Mouse (Mus musculus): ENCODE measurements around the gene Sec24c.

Sec24c gene

DNA sequence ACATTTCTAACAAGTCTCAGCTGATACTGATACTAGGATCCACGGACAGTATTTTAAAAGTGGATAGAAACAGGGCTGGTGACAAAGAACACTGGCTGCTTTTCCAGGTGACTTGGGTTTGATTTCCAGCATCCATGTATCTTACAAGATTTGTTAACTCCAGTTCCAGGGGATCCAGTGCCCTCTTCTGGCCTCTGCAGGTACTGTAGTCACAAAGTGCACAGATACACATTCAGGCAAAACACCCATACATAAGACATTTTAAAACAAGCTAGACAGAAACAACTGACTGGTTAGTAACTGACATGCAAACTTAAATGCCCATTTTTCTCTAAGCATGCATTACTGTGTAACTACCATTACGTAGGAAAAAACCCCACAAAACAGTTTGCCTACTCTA, 1.1 kb upstream of the Sec24c start:
- DNase-seq (ENCODE audit: low read depth, low spot score) = peak; percentile 67

GRCm38 (mm10) chr14:20673735-20674063, 409 bp upstream of the Sec24c start:
- DNase-seq (ENCODE audit: low read depth, low spot score) = no peak
- Histone ChIP-seq H3K36me3 (ENCODE audit: control insufficient read depth, insufficient read depth, low read length, poor library complexity, severe bottlenecking) (no peaks in the 10 kb centered on the region; the same call in 1 of the 2 replicates), H3K27me3 (ENCODE audit: control insufficient read depth, insufficient read depth, low read length, poor library complexity, severe bottlenecking) (no peaks in the 10 kb centered on the region)

More for the DNA sequence above, 1.1 kb upstream of the Sec24c start:
- no peaks in the 10 kb centered on the region for H3K27me3 ChIP-seq (ENCODE audit: control insufficient read depth, insufficient read depth, low read length, poor library complexity, severe bottlenecking)
- no peaks in the 10 kb centered on the region; the same call in 1 of the 2 replicates for H3K36me3 ChIP-seq (ENCODE audit: control insufficient read depth, insufficient read depth, low read length, poor library complexity, severe bottlenecking)

DNA sequence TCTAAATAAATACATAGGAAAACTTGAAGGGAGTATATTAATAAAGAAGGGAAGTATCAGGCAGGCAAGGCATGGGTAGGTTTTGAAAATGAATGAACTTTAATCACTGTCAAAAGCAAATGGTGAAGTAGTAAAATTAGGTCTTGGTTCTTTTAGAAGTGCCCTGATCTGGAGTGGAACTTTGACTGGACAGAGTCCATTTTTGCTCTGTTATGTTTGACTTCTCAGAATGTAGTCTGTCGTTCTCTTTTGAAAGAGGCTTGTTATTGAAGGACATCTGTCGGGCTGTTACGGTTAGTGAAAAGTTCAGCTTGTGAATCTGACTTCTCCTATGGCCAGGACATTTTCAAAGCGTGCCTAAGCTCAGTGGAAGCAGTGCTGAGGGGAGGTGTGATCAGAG, 3.8 kb downstream of the Sec24c start:
- H3K27me3 ChIP-seq (ENCODE audit: control insufficient read depth, insufficient read depth, low read length, poor library complexity, severe bottlenecking) = no peaks in the 10 kb centered on the region
- DNase-seq (ENCODE audit: low read depth, low spot score) = no peak
- peaks cover 16% of the 10 kb centered on the region for H3K36me3 ChIP-seq (ENCODE audit: control insufficient read depth, insufficient read depth, low read length, poor library complexity, severe bottlenecking)

- Histone ChIP-seq H3K36me3 (ENCODE audit: control insufficient read depth, insufficient read depth, low read length, poor library complexity, severe bottlenecking) (peaks cover 29% of the 10 kb centered on the region), H3K27me3 (ENCODE audit: control insufficient read depth, insufficient read depth, low read length, poor library complexity, severe bottlenecking) (no peaks in the 10 kb centered on the region)
- DNase-seq (ENCODE audit: low read depth, low spot score) = no peak
Measured at GRCm38 (mm10) chr14:20681742-20682141, 7.6 kb downstream of the Sec24c start.

GRCm38 (mm10) chr14:20682498-20682897, 8.4 kb downstream of the Sec24c start:
- DNase-seq (ENCODE audit: low read depth, low spot score) = peak; percentile 72
- H3K36me3 ChIP-seq (ENCODE audit: control insufficient read depth, insufficient read depth, low read length, poor library complexity, severe bottlenecking) = peaks cover 34% of the 10 kb centered on the region
- no peaks in the 10 kb centered on the region for H3K27me3 ChIP-seq (ENCODE audit: control insufficient read depth, insufficient read depth, low read length, poor library complexity, severe bottlenecking)

DNA sequence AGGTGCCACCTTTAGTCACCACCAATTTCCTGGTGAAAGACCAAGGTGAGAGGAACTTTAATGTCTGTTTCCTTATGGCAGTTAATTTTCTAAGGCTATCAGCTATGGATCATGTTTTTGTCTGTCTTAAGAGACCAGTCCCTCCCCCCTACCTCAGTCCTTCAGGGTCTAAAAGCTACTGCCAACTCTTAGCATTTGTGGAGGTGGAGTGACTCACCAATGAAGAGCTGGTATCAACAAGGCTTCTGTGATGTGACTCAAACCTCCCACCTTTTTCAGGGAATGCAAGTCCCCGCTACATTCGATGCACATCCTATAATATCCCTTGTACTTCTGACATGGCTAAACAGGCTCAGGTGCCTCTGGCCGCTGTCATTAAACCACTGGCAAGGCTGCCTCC, 12.5 kb downstream of the Sec24c start:
- no peak for DNase-seq (ENCODE audit: low read depth, low spot score)
- Histone ChIP-seq H3K27me3 (ENCODE audit: control insufficient read depth, insufficient read depth, low read length, poor library complexity, severe bottlenecking) (no peaks in the 10 kb centered on the region), H3K36me3 (ENCODE audit: control insufficient read depth, insufficient read depth, low read length, poor library complexity, severe bottlenecking) (peaks cover 32% of the 10 kb centered on the region)

GRCm38 (mm10) chr14:20689009-20689408, 14.9 kb downstream of the Sec24c start:
- DNase-seq (ENCODE audit: low read depth, low spot score) = peak; percentile 24
- H3K27me3 ChIP-seq (ENCODE audit: control insufficient read depth, insufficient read depth, low read length, poor library complexity, severe bottlenecking) = no peaks in the 10 kb centered on the region

DNA sequence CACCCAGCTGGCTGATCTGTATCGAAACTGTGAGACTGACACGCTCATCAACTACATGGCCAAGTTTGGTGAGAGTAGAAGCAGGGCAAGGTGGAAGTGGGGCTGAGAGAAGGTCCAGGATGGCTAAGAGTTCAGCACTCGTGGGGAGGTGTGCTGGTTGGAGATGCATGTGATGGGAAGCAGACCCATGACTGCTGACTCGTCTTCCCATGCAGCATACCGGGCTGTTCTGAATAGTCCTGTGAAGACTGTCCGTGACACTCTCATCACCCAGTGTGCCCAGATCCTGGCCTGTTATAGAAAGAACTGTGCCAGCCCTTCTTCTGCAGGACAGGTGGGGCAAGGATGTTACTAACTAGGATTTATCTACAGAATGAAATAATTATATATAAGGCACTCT, 17.7 kb downstream of the Sec24c start:
- H3K27me3 ChIP-seq (ENCODE audit: control insufficient read depth, insufficient read depth, low read length, poor library complexity, severe bottlenecking) = no peaks in the 10 kb centered on the region
- H3K36me3 ChIP-seq (ENCODE audit: control insufficient read depth, insufficient read depth, low read length, poor library complexity, severe bottlenecking) = peaks cover 21% of the 10 kb centered on the region
- no peak for DNase-seq (ENCODE audit: low read depth, low spot score)

More at GRCm38 (mm10) chr14:20689009-20689408, 14.9 kb downstream of the Sec24c start:
- H3K36me3 ChIP-seq (ENCODE audit: control insufficient read depth, insufficient read depth, low read length, poor library complexity, severe bottlenecking) = peaks cover 27% of the 10 kb centered on the region

- Histone ChIP-seq H3K27me3 (ENCODE audit: control insufficient read depth, insufficient read depth, low read length, poor library complexity, severe bottlenecking) (no peaks in the 10 kb centered on the region), H3K36me3 (ENCODE audit: control insufficient read depth, insufficient read depth, low read length, poor library complexity, severe bottlenecking) (peaks cover 16% of the 10 kb centered on the region)
- no peak for DNase-seq (ENCODE audit: low read depth, low spot score)
Measured at GRCm38 (mm10) chr14:20693589-20694101, 19.5 kb downstream of the Sec24c start.

- peak; percentile 21 for DNase-seq (ENCODE audit: low read depth, low spot score)
- peaks cover 14% of the 10 kb centered on the region for H3K36me3 ChIP-seq (ENCODE audit: control insufficient read depth, insufficient read depth, low read length, poor library complexity, severe bottlenecking)
- H3K27me3 ChIP-seq (ENCODE audit: control insufficient read depth, insufficient read depth, low read length, poor library complexity, severe bottlenecking) = no peaks in the 10 kb centered on the region
Measured at GRCm38 (mm10) chr14:20694185-20694883, 20.2 kb downstream of the Sec24c start.

GRCm38 (mm10) chr14:20694884-20695760, 21.0 kb downstream of the Sec24c start, which contains the start of gene Fut11:
Gene Fut11 (plus strand): TSS chr14:20694968.
- peaks cover 12% of the 10 kb centered on the region for H3K36me3 ChIP-seq (ENCODE audit: control insufficient read depth, insufficient read depth, low read length, poor library complexity, severe bottlenecking)
- DNase-seq (ENCODE audit: low read depth, low spot score) = peak; percentile 85
- H3K27me3 ChIP-seq (ENCODE audit: control insufficient read depth, insufficient read depth, low read length, poor library complexity, severe bottlenecking) = no peaks in the 10 kb centered on the region

- DNase-seq (ENCODE audit: low read depth, low spot score) = no peak
- Histone ChIP-seq H3K27me3 (ENCODE audit: control insufficient read depth, insufficient read depth, low read length, poor library complexity, severe bottlenecking) (no peaks in the 10 kb centered on the region), H3K36me3 (ENCODE audit: control insufficient read depth, insufficient read depth, low read length, poor library complexity, severe bottlenecking) (peaks cover 9% of the 10 kb centered on the region)
Measured at GRCm38 (mm10) chr14:20695761-20696520, 21.8 kb downstream of the Sec24c start.

GRCm38 (mm10) chr14:20696986-20697385, 22.9 kb downstream of the Sec24c start:
- H3K27me3 ChIP-seq (ENCODE audit: control insufficient read depth, insufficient read depth, low read length, poor library complexity, severe bottlenecking) = no peaks in the 10 kb centered on the region
- DNase-seq (ENCODE audit: low read depth, low spot score) = peak; percentile 58
- H3K36me3 ChIP-seq (ENCODE audit: control insufficient read depth, insufficient read depth, low read length, poor library complexity, severe bottlenecking) = peaks cover 11% of the 10 kb centered on the region

DNA sequence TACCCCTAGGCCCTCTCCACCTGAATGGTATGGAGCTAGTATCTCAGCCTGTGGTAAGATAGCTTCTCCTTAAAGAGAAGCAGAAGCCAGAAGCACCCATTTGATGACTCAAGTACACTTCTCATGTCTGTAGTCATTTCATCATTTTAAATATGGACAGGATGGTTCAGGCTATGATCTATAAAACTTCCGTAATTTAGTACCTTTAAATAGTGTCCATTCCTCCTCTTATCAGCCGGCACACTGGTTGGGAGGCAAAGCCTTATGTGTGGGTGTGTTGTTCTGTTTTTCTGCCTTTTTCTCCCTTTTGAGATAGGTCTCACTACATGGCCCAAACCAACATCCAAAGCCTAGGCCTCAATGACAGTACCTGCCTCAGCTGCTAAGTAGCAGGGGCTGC, 24.4 kb downstream of the Sec24c start:
- DNase-seq (ENCODE audit: low read depth, low spot score) = no peak
- Histone ChIP-seq H3K36me3 (ENCODE audit: control insufficient read depth, insufficient read depth, low read length, poor library complexity, severe bottlenecking) (peaks cover 7% of the 10 kb centered on the region; the same call in 1 of the 2 replicates), H3K27me3 (ENCODE audit: control insufficient read depth, insufficient read depth, low read length, poor library complexity, severe bottlenecking) (no peaks in the 10 kb centered on the region)

All from splenic B cell, adult 2 months (primary cell).